Mouse (Mus musculus): ENCODE measurements at regions not wholly inside any gene's neighbourhood (a gene's known extent, or its start where the extent isn't known, plus 50 kb on each side); places are given as distances from the start of the nearest gene placed in this dataset.
A peak's percentile ranks its signal among the peaks of the same experiment; 100 is the strongest.

DNA sequence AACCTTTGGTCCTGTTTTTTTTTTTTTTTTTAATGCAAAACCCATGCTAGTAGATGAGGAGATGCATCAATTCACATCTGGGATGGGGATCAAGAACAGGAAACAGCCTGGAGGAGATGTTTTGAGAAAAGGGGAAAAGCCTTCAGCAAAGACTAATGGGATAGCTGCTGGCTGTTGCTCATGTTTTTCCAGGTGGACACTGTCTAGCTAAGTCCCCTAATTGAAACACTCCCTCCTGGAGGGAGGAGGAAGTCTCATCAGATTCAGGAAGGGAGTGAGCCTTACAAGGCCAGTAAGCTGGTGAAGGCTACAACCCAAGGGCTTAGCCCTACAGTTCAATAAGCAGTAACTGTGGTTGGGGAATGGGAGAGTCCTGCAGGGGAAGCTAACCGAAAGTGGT is 803.1 kb upstream of the Lrrc6 start:
- Histone ChIP-seq H3K4me2 (ENCODE audit: low read depth, low read length) (no peak overlapping the region), H3K27me3 (ENCODE audit: insufficient read depth, low read length) (no peaks in the 10 kb centered on the region), H3K4me1 (ENCODE audit: insufficient read depth) (no peaks in the 10 kb centered on the region), H3K36me3 (replicated peaks; ENCODE audit: insufficient read depth, low read length) (no peaks in the 10 kb centered on the region), H3K4me3 (ENCODE audit: low read depth, low read length) (no peak overlapping the region), H3K9me3 (ENCODE audit: low read length) (no peaks in the 10 kb centered on the region), H3K27ac (ENCODE audit: low read depth) (no peak overlapping the region), H3K9ac (replicated peaks) (no peak overlapping the region)
- DNase-seq (no peak), ATAC-seq (no peak)
- TF ChIP-seq EP300 (IDR thresholded peaks at IDR 0.05; ENCODE audit: low read depth): no peak
- no peak for TF ChIP-seq CTCF (IDR thresholded peaks at IDR 0.05; ENCODE audit: low read depth)
- 67% methylated on average over 1 of the region's 1 CpGs for WGBS (ENCODE audit: insufficient replicate concordance)

DNA sequence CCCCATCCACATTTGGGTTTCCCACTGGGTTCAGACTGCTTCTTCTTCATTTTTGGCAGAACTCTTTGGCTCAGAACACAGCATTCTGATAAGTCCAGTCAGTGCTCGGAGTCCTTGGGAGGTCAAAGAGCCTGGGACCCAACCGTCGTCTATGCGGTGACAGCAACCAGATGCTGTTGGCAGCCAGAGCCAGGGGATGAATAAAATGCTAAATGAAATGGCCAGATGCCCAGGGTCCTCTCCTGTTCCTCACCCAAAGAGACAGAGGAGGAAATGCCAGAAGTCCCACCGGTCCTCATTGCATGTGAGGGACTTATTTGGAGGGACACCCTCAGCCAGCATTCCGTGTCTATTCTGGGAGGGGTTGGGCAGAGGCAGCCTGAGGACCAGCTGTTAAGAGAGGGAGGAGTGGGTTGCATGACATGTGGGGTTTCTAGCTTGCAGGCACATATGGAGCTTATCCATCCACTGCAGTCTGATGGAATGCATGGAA is 801.2 kb upstream of the Lrrc6 start:
- H3K27ac ChIP-seq (ENCODE audit: low read depth): no peak overlapping the region
- H3K4me3 ChIP-seq (ENCODE audit: low read depth, low read length): no peak overlapping the region
- DNase-seq: peak; percentile 13
- 80% methylated on average over 6 of the region's 6 CpGs for WGBS (ENCODE audit: insufficient replicate concordance)
- no peaks in the 10 kb centered on the region for H3K9me3 ChIP-seq (ENCODE audit: low read length)
- H3K36me3 ChIP-seq (replicated peaks; ENCODE audit: insufficient read depth, low read length): no peaks in the 10 kb centered on the region
- no peaks in the 10 kb centered on the region for H3K27me3 ChIP-seq (ENCODE audit: insufficient read depth, low read length)
- H3K4me2 ChIP-seq (ENCODE audit: low read depth, low read length): no peak overlapping the region
- no peak for TF ChIP-seq EP300 (IDR thresholded peaks at IDR 0.05; ENCODE audit: low read depth)
- no peaks in the 10 kb centered on the region for H3K4me1 ChIP-seq (ENCODE audit: insufficient read depth)
- no peak overlapping the region for H3K9ac ChIP-seq (replicated peaks)
- ATAC-seq: no peak

DNA sequence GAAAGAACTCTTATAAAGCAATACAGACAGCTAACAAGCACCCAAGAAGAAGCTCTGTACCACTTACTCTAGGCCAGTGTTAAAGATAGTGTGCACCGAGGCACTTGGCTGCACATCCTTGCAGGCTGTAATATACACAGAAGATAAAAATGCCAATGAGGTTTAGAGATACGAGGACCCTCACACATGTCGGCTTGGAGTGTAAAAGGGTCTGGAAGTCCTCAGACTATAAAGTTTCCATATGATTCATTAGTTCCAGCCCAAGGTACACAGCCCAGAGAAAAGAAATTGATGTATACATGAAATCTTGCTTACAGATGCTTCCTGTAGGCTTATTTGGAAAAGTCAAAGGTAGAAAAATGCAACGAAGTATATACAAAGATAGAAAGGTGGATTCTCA is 800.3 kb upstream of the Lrrc6 start:
- Histone ChIP-seq H3K4me3 (ENCODE audit: low read depth, low read length) (no peak overlapping the region), H3K27me3 (ENCODE audit: insufficient read depth, low read length) (no peaks in the 10 kb centered on the region), H3K9me3 (ENCODE audit: low read length) (no peaks in the 10 kb centered on the region), H3K27ac (ENCODE audit: low read depth) (no peak overlapping the region), H3K4me2 (ENCODE audit: low read depth, low read length) (no peak overlapping the region), H3K9ac (replicated peaks) (no peak overlapping the region), H3K36me3 (replicated peaks; ENCODE audit: insufficient read depth, low read length) (no peaks in the 10 kb centered on the region), H3K4me1 (ENCODE audit: insufficient read depth) (no peaks in the 10 kb centered on the region)
- ATAC-seq (no peak), DNase-seq (no peak)
- WGBS (ENCODE audit: insufficient replicate concordance): 67% methylated on average over 4 of the region's 4 CpGs
- TF ChIP-seq CTCF (IDR thresholded peaks at IDR 0.05; ENCODE audit: low read depth): no peak
- no peak for TF ChIP-seq EP300 (IDR thresholded peaks at IDR 0.05; ENCODE audit: low read depth)

DNA sequence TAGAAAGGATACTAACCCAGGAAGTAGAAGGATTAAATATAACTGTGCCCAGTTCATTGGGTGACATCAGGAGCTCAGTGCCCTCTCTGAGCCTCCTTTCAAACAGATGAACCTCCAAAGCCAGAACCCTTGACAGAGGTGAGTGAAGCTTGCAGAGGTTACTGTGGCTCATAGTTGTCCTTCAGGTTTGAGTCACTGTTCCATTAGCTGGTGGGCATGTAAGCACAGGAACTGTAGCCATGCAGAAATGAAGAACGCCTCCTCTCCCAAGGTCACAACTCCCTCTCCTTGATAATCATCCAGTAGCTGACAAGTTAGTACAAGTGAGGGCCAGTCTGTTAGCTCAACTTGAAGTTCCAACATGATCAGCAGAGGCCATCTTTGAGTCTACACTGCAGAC is 794.1 kb upstream of the Lrrc6 start:
- Histone ChIP-seq H3K4me1 (ENCODE audit: insufficient read depth) (peaks cover 8% of the 10 kb centered on the region), H3K27me3 (ENCODE audit: insufficient read depth, low read length) (no peaks in the 10 kb centered on the region), H3K9me3 (ENCODE audit: low read length) (no peaks in the 10 kb centered on the region), H3K4me2 (ENCODE audit: low read depth, low read length) (no peak overlapping the region), H3K27ac (ENCODE audit: low read depth) (no peak overlapping the region), H3K9ac (replicated peaks) (no peak overlapping the region), H3K36me3 (replicated peaks; ENCODE audit: insufficient read depth, low read length) (no peaks in the 10 kb centered on the region), H3K4me3 (ENCODE audit: low read depth, low read length) (no peak overlapping the region)
- 78% methylated on average over 1 of the region's 1 CpGs for WGBS (ENCODE audit: insufficient replicate concordance)
- TF ChIP-seq EP300 (IDR thresholded peaks at IDR 0.05; ENCODE audit: low read depth) (no peak), CTCF (IDR thresholded peaks at IDR 0.05; ENCODE audit: low read depth) (no peak)
- DNase-seq (no peak), ATAC-seq (no peak)

DNA sequence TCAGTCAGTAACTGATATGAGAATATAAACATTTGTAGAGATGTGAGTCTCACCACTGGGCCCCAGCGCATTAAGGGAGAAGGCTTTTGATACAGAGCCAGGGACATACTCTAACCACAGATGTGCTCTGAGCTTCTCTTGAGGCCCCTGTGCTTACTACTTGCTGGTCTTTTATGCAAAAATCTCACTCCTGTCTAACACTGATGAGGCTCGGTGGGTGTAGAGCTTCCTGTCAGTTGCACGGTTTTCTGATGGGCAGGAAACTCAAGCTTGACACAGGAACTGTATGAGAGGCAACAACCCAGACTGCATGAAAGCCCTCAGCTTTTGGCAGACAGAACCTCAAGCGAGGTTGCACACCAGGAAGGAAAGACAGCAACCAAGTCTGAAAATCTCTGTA is 789.0 kb upstream of the Lrrc6 start:
- Histone ChIP-seq H3K9me3 (ENCODE audit: low read length) (no peaks in the 10 kb centered on the region), H3K4me3 (ENCODE audit: low read depth, low read length) (no peak overlapping the region), H3K4me2 (ENCODE audit: low read depth, low read length) (no peak overlapping the region), H3K36me3 (replicated peaks; ENCODE audit: insufficient read depth, low read length) (no peaks in the 10 kb centered on the region), H3K27me3 (ENCODE audit: insufficient read depth, low read length) (no peaks in the 10 kb centered on the region), H3K27ac (ENCODE audit: low read depth) (peak overlapping the region; percentile 55), H3K4me1 (ENCODE audit: insufficient read depth) (peaks cover 8% of the 10 kb centered on the region), H3K9ac (replicated peaks) (no peak overlapping the region)
- 21% methylated on average over 4 of the region's 4 CpGs for WGBS (ENCODE audit: insufficient replicate concordance)
- TF ChIP-seq CTCF (IDR thresholded peaks at IDR 0.05; ENCODE audit: low read depth) (no peak), EP300 (IDR thresholded peaks at IDR 0.05; ENCODE audit: low read depth) (no peak)
- ATAC-seq (peak; percentile 45; the same call in 1 of the 2 replicates), DNase-seq (peak; percentile 17)

DNA sequence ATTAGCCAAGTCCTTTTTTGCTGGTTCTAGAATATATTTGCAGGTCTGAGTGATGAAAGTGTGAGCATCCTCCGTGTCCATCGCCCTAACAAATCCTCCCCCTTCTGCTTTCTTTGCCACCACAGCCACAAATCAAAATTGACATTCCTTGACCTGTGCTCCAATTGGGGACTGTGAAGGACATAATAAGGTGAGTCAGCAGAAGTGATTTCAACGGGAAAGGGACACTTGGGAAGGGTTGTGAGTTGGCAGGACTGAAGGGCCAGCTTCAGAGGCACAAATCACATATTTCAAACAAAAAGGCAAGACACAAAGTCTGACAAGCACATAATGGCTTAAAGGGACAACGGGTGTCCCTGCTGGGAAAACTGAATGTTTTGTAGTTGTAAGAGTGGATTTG is 784.2 kb upstream of the Lrrc6 start:
- peaks cover 2% of the 10 kb centered on the region; the same call in 1 of the 2 replicates for H3K4me1 ChIP-seq (ENCODE audit: insufficient read depth)
- no peak overlapping the region for H3K9ac ChIP-seq (replicated peaks)
- no peak overlapping the region for H3K4me2 ChIP-seq (ENCODE audit: low read depth, low read length)
- H3K27ac ChIP-seq (ENCODE audit: low read depth): no peak overlapping the region
- no peak for ATAC-seq
- no peak for TF ChIP-seq EP300 (IDR thresholded peaks at IDR 0.05; ENCODE audit: low read depth)
- H3K4me3 ChIP-seq (ENCODE audit: low read depth, low read length): no peak overlapping the region
- no peaks in the 10 kb centered on the region for H3K36me3 ChIP-seq (replicated peaks; ENCODE audit: insufficient read depth, low read length)
- 67% methylated on average over 4 of the region's 4 CpGs for WGBS (ENCODE audit: insufficient replicate concordance)
- H3K9me3 ChIP-seq (ENCODE audit: low read length): no peaks in the 10 kb centered on the region
- H3K27me3 ChIP-seq (ENCODE audit: insufficient read depth, low read length): no peaks in the 10 kb centered on the region
- DNase-seq: no peak
